Mouse (Mus musculus): ENCODE data around the gene Hoxd3. TPM values are rescaled to one million over a fixed set of nuclear protein-coding genes. Genes with fewer than 3 reads are reported as not detected.

The Hoxd3 gene
- total RNA-seq, 1 experiment = 0.40 TPM

DNA sequence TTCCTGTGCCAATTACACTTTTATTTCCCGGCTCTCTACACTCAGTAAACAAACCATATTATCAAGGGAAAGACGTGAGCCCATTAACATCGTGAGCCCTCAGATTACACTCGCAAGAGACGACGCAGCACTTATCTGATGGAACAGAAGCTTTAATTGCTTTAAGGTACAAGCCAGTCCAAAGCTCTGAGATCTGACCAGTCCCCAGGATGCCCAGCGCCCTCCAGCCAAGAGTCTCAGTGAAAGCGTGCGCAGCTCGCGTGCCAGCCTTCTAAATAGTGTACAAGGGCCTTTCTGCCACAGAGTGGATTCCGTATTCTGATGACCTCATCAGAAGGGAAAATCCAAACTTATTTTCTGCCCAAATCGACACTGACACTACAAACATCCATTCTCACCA, 50.2 kb downstream of the Hoxd3 start:
- Histone ChIP-seq H3K4me1 (ENCODE audit: control insufficient read depth in 2 of 2, insufficient read depth in 2 of 2, low read length in 2 of 2, poor library complexity in 1 of 2) (no peaks in the 10 kb centered on the region), H3K9me3 (ENCODE audit: control insufficient read depth, insufficient read depth, low read depth, low read length) (no peaks in the 10 kb centered on the region), H3K36me3 (ENCODE audit: control insufficient read depth, insufficient read depth, low read length, poor library complexity, severe bottlenecking) (no peaks in the 10 kb centered on the region), H3K27ac (ENCODE audit: insufficient read depth, low read depth, low read length, poor library complexity, severe bottlenecking) (no peak overlapping the region), H3K9ac (ENCODE audit: insufficient read depth, low read depth, low read length, poor library complexity, severe bottlenecking) (no peak overlapping the region), H3K4me3 (ENCODE audit: insufficient read depth in 1 of 2, low read depth in 1 of 2, low read length in 2 of 2, poor library complexity in 1 of 2, severe bottlenecking in 1 of 2) (no peak overlapping the region)
- in situ Hi-C loops (cut with MboI; ENCODE audit: low sequenced_read_pairs in 2 of 2, unreplicated experiment in 2 of 2) = no loop called here
- no peak for DNase-seq (ENCODE audit: low read depth, low spot score)
- TF ChIP-seq ZNF384 (IDR thresholded peaks at IDR 0.05; ENCODE audit: low read depth, low read length) (no peak), CHD2 (IDR thresholded peaks at IDR 0.05; ENCODE audit: low read depth, low read length) (no peak), MAFK (IDR thresholded peaks at IDR 0.05; ENCODE audit: insufficient read depth, low read depth, low read length) (no peak), ZC3H11A (IDR thresholded peaks at IDR 0.05; ENCODE audit: borderline replicate concordance, low read depth, low read length) (no peak), HCFC1 (IDR thresholded peaks at IDR 0.05; ENCODE audit: borderline replicate concordance, insufficient read depth, low read length) (no peak)

DNA sequence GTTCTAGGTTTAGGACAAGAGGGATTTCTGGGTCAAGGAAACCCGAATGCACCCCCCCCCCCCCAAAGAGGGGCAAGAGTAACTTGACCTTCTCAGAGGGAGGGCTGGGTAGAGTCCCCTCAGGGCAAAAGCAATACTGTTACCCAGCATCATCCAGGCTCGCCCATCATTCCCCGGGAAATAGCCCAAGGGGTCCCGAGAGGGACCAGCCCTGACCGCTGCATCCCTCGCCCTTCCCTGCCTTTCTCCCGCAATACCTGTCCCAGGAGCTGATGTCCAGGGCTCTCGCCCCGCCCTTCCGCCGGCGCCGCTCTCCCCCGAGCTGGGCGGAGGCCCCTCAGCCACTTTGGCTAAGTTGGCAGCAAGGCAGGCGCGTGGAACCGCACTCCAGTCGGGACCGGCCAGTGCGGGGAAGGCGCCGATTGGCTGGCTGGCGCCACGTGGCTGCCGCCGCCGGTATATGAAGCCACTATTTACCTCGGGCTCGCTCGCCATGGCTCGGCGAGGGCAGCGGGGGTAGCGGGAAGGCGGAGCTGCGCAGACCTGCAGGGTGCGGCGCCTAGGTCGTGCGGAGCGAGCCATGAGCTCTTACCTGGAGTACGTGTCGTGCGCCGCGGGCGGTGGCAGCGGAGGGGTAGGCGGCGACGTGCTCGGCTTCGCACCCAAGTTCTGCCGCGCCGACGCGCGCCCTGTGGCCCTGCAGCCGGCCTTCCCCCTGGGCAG, 51.0 kb downstream of the Hoxd3 start, which contains the start of gene Hoxd1:
Gene Hoxd1, plus strand, starts transcription at position 459 of the 723 bp plus-strand sequence.
- in situ Hi-C loops (cut with MboI; ENCODE audit: low sequenced_read_pairs in 2 of 2, unreplicated experiment in 2 of 2) = no loop called here
- H3K9me3 ChIP-seq (ENCODE audit: control insufficient read depth, insufficient read depth, low read depth, low read length) = no peaks in the 10 kb centered on the region
- DNase-seq (ENCODE audit: low read depth, low spot score) = no peak
- no peaks in the 10 kb centered on the region for H3K4me1 ChIP-seq (ENCODE audit: control insufficient read depth in 2 of 2, insufficient read depth in 2 of 2, low read length in 2 of 2, poor library complexity in 1 of 2)
- TF ChIP-seq ZNF384 (IDR thresholded peaks at IDR 0.05; ENCODE audit: low read depth, low read length) = no peak
- peak within 1 kb of the TSS; percentile 73 to 76 for H3K4me3 ChIP-seq (ENCODE audit: insufficient read depth in 1 of 2, low read depth in 1 of 2, low read length in 2 of 2, poor library complexity in 1 of 2, severe bottlenecking in 1 of 2)
- H3K27ac ChIP-seq (ENCODE audit: insufficient read depth, low read depth, low read length, poor library complexity, severe bottlenecking) = no peak within 1 kb of the TSS
- H3K9ac ChIP-seq (ENCODE audit: insufficient read depth, low read depth, low read length, poor library complexity, severe bottlenecking) = peak within 1 kb of the TSS; percentile 42
- H3K36me3 ChIP-seq (ENCODE audit: control insufficient read depth, insufficient read depth, low read length, poor library complexity, severe bottlenecking) = no peaks in the 10 kb centered on the region

DNA sequence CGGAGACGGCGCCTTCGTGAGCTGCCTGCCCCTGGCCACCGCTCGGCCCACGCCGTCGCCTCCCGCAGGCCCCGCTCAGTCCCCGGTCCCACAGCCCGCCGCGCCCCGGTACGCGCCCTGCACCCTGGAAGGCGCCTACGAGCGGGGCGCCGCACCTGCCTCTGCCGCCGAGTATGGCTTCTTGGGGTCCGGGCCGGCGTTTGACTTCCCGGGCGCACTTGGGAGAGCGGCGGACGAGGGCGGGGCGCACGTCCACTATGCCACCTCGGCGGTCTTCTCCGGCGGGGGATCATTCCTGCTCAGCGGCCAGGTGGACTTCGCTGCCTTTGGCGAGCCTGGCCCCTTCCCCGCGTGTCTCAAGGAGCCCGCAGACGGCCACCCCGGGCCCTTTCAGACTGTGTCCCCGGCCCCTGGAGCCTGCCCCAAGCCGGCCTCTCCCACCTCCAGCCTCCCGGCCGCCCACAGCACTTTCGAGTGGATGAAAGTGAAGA, 51.6 kb downstream of the Hoxd3 start:
- Histone ChIP-seq H3K27ac (ENCODE audit: insufficient read depth, low read depth, low read length, poor library complexity, severe bottlenecking) (no peak overlapping the region), H3K9me3 (ENCODE audit: control insufficient read depth, insufficient read depth, low read depth, low read length) (no peaks in the 10 kb centered on the region), H3K4me3 (ENCODE audit: insufficient read depth in 1 of 2, low read depth in 1 of 2, low read length in 2 of 2, poor library complexity in 1 of 2, severe bottlenecking in 1 of 2) (peak overlapping the region; percentile 73 to 76), H3K36me3 (ENCODE audit: control insufficient read depth, insufficient read depth, low read length, poor library complexity, severe bottlenecking) (no peaks in the 10 kb centered on the region), H3K9ac (ENCODE audit: insufficient read depth, low read depth, low read length, poor library complexity, severe bottlenecking) (peak overlapping the region; percentile 42), H3K4me1 (ENCODE audit: control insufficient read depth in 2 of 2, insufficient read depth in 2 of 2, low read length in 2 of 2, poor library complexity in 1 of 2) (no peaks in the 10 kb centered on the region)
- TF ChIP-seq ZC3H11A (IDR thresholded peaks at IDR 0.05; ENCODE audit: borderline replicate concordance, low read depth, low read length) (no peak), HCFC1 (IDR thresholded peaks at IDR 0.05; ENCODE audit: borderline replicate concordance, insufficient read depth, low read length) (no peak), MAFK (IDR thresholded peaks at IDR 0.05; ENCODE audit: insufficient read depth, low read depth, low read length) (no peak), ZNF384 (IDR thresholded peaks at IDR 0.05; ENCODE audit: low read depth, low read length) (no peak), CHD2 (IDR thresholded peaks at IDR 0.05; ENCODE audit: low read depth, low read length) (no peak)
- no peak for DNase-seq (ENCODE audit: low read depth, low spot score)
- in situ Hi-C loops (cut with MboI; ENCODE audit: low sequenced_read_pairs in 2 of 2, unreplicated experiment in 2 of 2) = no loop called here

DNA sequence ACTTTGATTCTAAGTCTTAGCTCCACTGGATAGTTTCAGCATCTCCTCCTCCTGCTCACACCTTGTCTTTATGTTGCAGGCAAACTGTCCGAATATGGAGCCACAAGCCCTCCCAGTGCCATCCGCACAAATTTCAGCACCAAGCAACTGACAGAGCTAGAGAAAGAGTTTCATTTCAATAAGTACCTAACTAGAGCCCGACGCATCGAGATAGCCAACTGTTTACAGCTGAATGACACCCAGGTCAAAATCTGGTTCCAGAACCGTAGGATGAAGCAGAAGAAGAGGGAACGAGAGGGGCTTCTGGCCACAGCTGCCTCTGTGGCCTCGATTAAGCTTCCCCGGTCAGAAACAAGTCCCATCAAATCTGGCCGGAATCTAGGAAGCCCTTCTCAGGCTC, 52.2 kb downstream of the Hoxd3 start:
- H3K4me1 ChIP-seq (ENCODE audit: control insufficient read depth in 2 of 2, insufficient read depth in 2 of 2, low read length in 2 of 2, poor library complexity in 1 of 2) = no peaks in the 10 kb centered on the region
- DNase-seq (ENCODE audit: low read depth, low spot score) = no peak
- H3K36me3 ChIP-seq (ENCODE audit: control insufficient read depth, insufficient read depth, low read length, poor library complexity, severe bottlenecking) = no peaks in the 10 kb centered on the region
- in situ Hi-C loops (cut with MboI; ENCODE audit: low sequenced_read_pairs in 2 of 2, unreplicated experiment in 2 of 2) = no loop called here
- TF ChIP-seq ZC3H11A (IDR thresholded peaks at IDR 0.05; ENCODE audit: borderline replicate concordance, low read depth, low read length) (no peak), MAFK (IDR thresholded peaks at IDR 0.05; ENCODE audit: insufficient read depth, low read depth, low read length) (no peak), HCFC1 (IDR thresholded peaks at IDR 0.05; ENCODE audit: borderline replicate concordance, insufficient read depth, low read length) (no peak), CHD2 (IDR thresholded peaks at IDR 0.05; ENCODE audit: low read depth, low read length) (no peak), ZNF384 (IDR thresholded peaks at IDR 0.05; ENCODE audit: low read depth, low read length) (no peak)
- no peak overlapping the region for H3K27ac ChIP-seq (ENCODE audit: insufficient read depth, low read depth, low read length, poor library complexity, severe bottlenecking)
- no peaks in the 10 kb centered on the region for H3K9me3 ChIP-seq (ENCODE audit: control insufficient read depth, insufficient read depth, low read depth, low read length)
- H3K4me3 ChIP-seq (ENCODE audit: insufficient read depth in 1 of 2, low read depth in 1 of 2, low read length in 2 of 2, poor library complexity in 1 of 2, severe bottlenecking in 1 of 2) = no peak overlapping the region
- H3K9ac ChIP-seq (ENCODE audit: insufficient read depth, low read depth, low read length, poor library complexity, severe bottlenecking) = no peak overlapping the region

All from ES-E14 (cell line).